Mouse (Mus musculus): ENCODE data around the gene Ascc1.
"Not testable (repeated sequence)": the region's sequence is repeated elsewhere in the genome, so short reads cannot be mapped to it uniquely, and the experiment has no call there.

Gene Ascc1

GRCm38 (mm10) chr10:59977715-59978343 lies 24.8 kb upstream of the Ascc1 start:
- DNase-seq = no peak

- no peak for DNase-seq
These were observed 24.2 kb upstream of the Ascc1 start for GRCm38 (mm10) chr10:59978401-59978800.

GRCm38 (mm10) chr10:59978873-59979743 lies 23.5 kb upstream of the Ascc1 start:
- DNase-seq = no peak

- DNase-seq = no peak
These were observed 21.8 kb upstream of the Ascc1 start for GRCm38 (mm10) chr10:59980815-59981244.

- no peak for DNase-seq
These were observed 21.3 kb upstream of the Ascc1 start for GRCm38 (mm10) chr10:59981336-59981735.

- DNase-seq = no peak
These were observed 20.8 kb upstream of the Ascc1 start for GRCm38 (mm10) chr10:59981792-59982191.

GRCm38 (mm10) chr10:59982379-59982873 lies 20.2 kb upstream of the Ascc1 start:
- DNase-seq = no peak

GRCm38 (mm10) chr10:59988036-59988435 lies 14.6 kb upstream of the Ascc1 start:
- DNase-seq = no peak

GRCm38 (mm10) chr10:59990393-59990792 lies 12.2 kb upstream of the Ascc1 start:
- no peak for DNase-seq

GRCm38 (mm10) chr10:59991262-59991880 lies 11.2 kb upstream of the Ascc1 start:
- DNase-seq = no peak

GRCm38 (mm10) chr10:59992024-59992423 lies 10.6 kb upstream of the Ascc1 start:
- DNase-seq = no peak

- DNase-seq = not testable (repeated sequence)
These were observed 8.8 kb upstream of the Ascc1 start for GRCm38 (mm10) chr10:59993813-59994212.

- no peak for DNase-seq
These were observed 6.7 kb upstream of the Ascc1 start for GRCm38 (mm10) chr10:59995889-59996288.

- DNase-seq = peak; percentile 76
These were observed 5.0 kb upstream of the Ascc1 start for GRCm38 (mm10) chr10:59997591-59997990.

- no peak for DNase-seq
These were observed 3.5 kb upstream of the Ascc1 start for GRCm38 (mm10) chr10:59999057-59999456.

- DNase-seq = not testable (repeated sequence)
These were observed 942 bp upstream of the Ascc1 start for GRCm38 (mm10) chr10:60001663-60002062.

- DNase-seq = peak; percentile 19
These were observed 402 bp upstream of the Ascc1 start for GRCm38 (mm10) chr10:60002203-60002602.

GRCm38 (mm10) chr10:60003213-60003752 lies 678 bp downstream of the Ascc1 start:
- DNase-seq = no peak

GRCm38 (mm10) chr10:60003847-60004246 lies 1.2 kb downstream of the Ascc1 start:
- DNase-seq = no peak

GRCm38 (mm10) chr10:60005264-60005663 lies 2.7 kb downstream of the Ascc1 start:
- no peak for DNase-seq

GRCm38 (mm10) chr10:60009115-60009514 lies 6.5 kb downstream of the Ascc1 start:
- DNase-seq = no peak

GRCm38 (mm10) chr10:60016223-60016622 lies 13.6 kb downstream of the Ascc1 start:
- no peak for DNase-seq

GRCm38 (mm10) chr10:60019299-60019698 lies 16.7 kb downstream of the Ascc1 start:
- DNase-seq = no peak

Measured in embryo, embryonic 11 days (tissue).